Mouse (Mus musculus): Measurements from ENCODE around the gene Gal3st1. TPM values are rescaled to one million over a fixed set of nuclear protein-coding genes. Genes with fewer than 3 reads are reported as not detected.

The Gal3st1 gene
- total and polyA plus RNA-seq, 3 experiments = 0.08 TPM; not detected in 2

GRCm38 (mm10) chr11:3960901-3961300 is 22.5 kb upstream of the Gal3st1 start:
- Histone ChIP-seq H3K9ac (ENCODE audit: insufficient read depth, low read depth) (no peak overlapping the region), H3K4me1 (ENCODE audit: control insufficient read depth in 1 of 2, insufficient read depth in 2 of 2) (peaks cover 4 to 9% of the 10 kb centered on the region in 2 experiments; a peak in 3 of 4 replicates), H3K4me2 (ENCODE audit: insufficient read depth, low read depth, poor library complexity, severe bottlenecking) (no peak overlapping the region), H3K4me3 (replicated peaks in 1 of 3; ENCODE audit: low read depth in 2 of 3, low read length in 2 of 3, poor library complexity in 1 of 3) (no peak overlapping the region), H3K27ac (ENCODE audit: insufficient read depth, low read depth) (no peak overlapping the region), H3K27me3 (replicated peaks) (peaks cover 33% of the 10 kb centered on the region), H3K9me3 (replicated peaks; ENCODE audit: low read length) (no peaks in the 10 kb centered on the region), H3K36me3 (replicated peaks in 1 of 2; ENCODE audit: control insufficient read depth in 1 of 2, insufficient read depth in 1 of 2, low read length in 1 of 2) (peaks cover 0 to 3% of the 10 kb centered on the region in 2 experiments), H3K79me2 (replicated peaks; ENCODE audit: control insufficient read depth, extremely low read depth, insufficient read depth, poor library complexity, severe bottlenecking) (peaks cover 20% of the 10 kb centered on the region)
- in situ Hi-C loops (cut with MboI; ENCODE audit: low pct_ligation_motif_present, low pct_unique_long_range_greater_than_20kb, low sequenced_read_pairs) = no loop called here
- dilution Hi-C loops (cut with MboI; ENCODE audit: extremely low pct_ligation_motif_present, extremely low pct_unique_long_range_greater_than_20kb, low sequenced_read_pairs) = no loop called here
- DNase-seq (ENCODE audit: extremely low read depth) = no peak
- TF ChIP-seq MAZ (IDR thresholded peaks at IDR 0.05; ENCODE audit: low read depth, low read length) (no peak), E2F4 (IDR thresholded peaks at IDR 0.05; ENCODE audit: insufficient replicate concordance, low read depth, low read length) (no peak), MYC (IDR thresholded peaks at IDR 0.05; ENCODE audit: low read depth, low read length) (no peak), USF2 (conservative IDR thresholded peaks at IDR 0.05; ENCODE audit: low read depth, low read length) (no peak), USF1 (IDR thresholded peaks at IDR 0.05; ENCODE audit: low read depth, low read length) (no peak), MAX (IDR thresholded peaks at IDR 0.05; ENCODE audit: low read length) (no peak), JUND (conservative IDR thresholded peaks at IDR 0.05; ENCODE audit: low read depth, low read length) (no peak), MXI1 (IDR thresholded peaks at IDR 0.05; ENCODE audit: low read depth, low read length) (no peak), ZMIZ1 (IDR thresholded peaks at IDR 0.05; ENCODE audit: low read depth, low read length) (no peak), MAFK (IDR thresholded peaks at IDR 0.05; ENCODE audit: insufficient replicate concordance, low read length) (no peak)

GRCm38 (mm10) chr11:3961761-3962160 is 21.7 kb upstream of the Gal3st1 start:
- DNase-seq (ENCODE audit: extremely low read depth) = no peak
- in situ Hi-C loops (cut with MboI; ENCODE audit: low pct_ligation_motif_present, low pct_unique_long_range_greater_than_20kb, low sequenced_read_pairs) (no loop called here), dilution Hi-C loops (cut with MboI; ENCODE audit: extremely low pct_ligation_motif_present, extremely low pct_unique_long_range_greater_than_20kb, low sequenced_read_pairs) (no loop called here)
- peaks cover 6 to 12% of the 10 kb centered on the region in 2 experiments for H3K36me3 ChIP-seq (replicated peaks in 1 of 2; ENCODE audit: control insufficient read depth in 1 of 2, insufficient read depth in 1 of 2, low read length in 1 of 2)
- H3K27ac ChIP-seq (ENCODE audit: insufficient read depth, low read depth) = no peak overlapping the region
- H3K4me3 ChIP-seq (replicated peaks in 1 of 3; ENCODE audit: low read depth in 2 of 3, low read length in 2 of 3, poor library complexity in 1 of 3) = no peak overlapping the region
- H3K9ac ChIP-seq (ENCODE audit: insufficient read depth, low read depth) = no peak overlapping the region
- H3K27me3 ChIP-seq (replicated peaks) = peaks cover 28% of the 10 kb centered on the region
- H3K4me1 ChIP-seq (ENCODE audit: control insufficient read depth in 1 of 2, insufficient read depth in 2 of 2) = peaks cover 11 to 18% of the 10 kb centered on the region in 2 experiments
- no peaks in the 10 kb centered on the region for H3K9me3 ChIP-seq (replicated peaks; ENCODE audit: low read length)
- H3K79me2 ChIP-seq (replicated peaks; ENCODE audit: control insufficient read depth, extremely low read depth, insufficient read depth, poor library complexity, severe bottlenecking) = peaks cover 28% of the 10 kb centered on the region
- no peak overlapping the region for H3K4me2 ChIP-seq (ENCODE audit: insufficient read depth, low read depth, poor library complexity, severe bottlenecking)
- TF ChIP-seq PAX5 (IDR thresholded peaks at IDR 0.05; ENCODE audit: low read length) = no peak
- no peak for TF ChIP-seq POLR2A (IDR thresholded peaks at IDR 0.05; ENCODE audit: low read depth, low read length)
- TF ChIP-seq JUN (IDR thresholded peaks at IDR 0.05; ENCODE audit: insufficient read depth, low read depth, low read length) = no peak

GRCm38 (mm10) chr11:3963155-3963554 is 20.3 kb upstream of the Gal3st1 start:
- in situ Hi-C loops (cut with MboI; ENCODE audit: low pct_ligation_motif_present, low pct_unique_long_range_greater_than_20kb, low sequenced_read_pairs) (no loop called here), dilution Hi-C loops (cut with MboI; ENCODE audit: extremely low pct_ligation_motif_present, extremely low pct_unique_long_range_greater_than_20kb, low sequenced_read_pairs) (no loop called here)
- peaks cover 18% of the 10 kb centered on the region for H3K27me3 ChIP-seq (replicated peaks)
- H3K4me3 ChIP-seq (replicated peaks in 1 of 3; ENCODE audit: low read depth in 2 of 3, low read length in 2 of 3, poor library complexity in 1 of 3) = peak overlapping the region; percentile 37 to 86 (median 54)
- H3K27ac ChIP-seq (ENCODE audit: insufficient read depth, low read depth) = no peak overlapping the region
- H3K36me3 ChIP-seq (replicated peaks in 1 of 2; ENCODE audit: control insufficient read depth in 1 of 2, insufficient read depth in 1 of 2, low read length in 1 of 2) = peaks cover 13 to 26% of the 10 kb centered on the region in 2 experiments
- H3K9me3 ChIP-seq (replicated peaks; ENCODE audit: low read length) = no peaks in the 10 kb centered on the region
- no peak for DNase-seq (ENCODE audit: extremely low read depth)
- peaks cover 11 to 23% of the 10 kb centered on the region in 2 experiments for H3K4me1 ChIP-seq (ENCODE audit: control insufficient read depth in 1 of 2, insufficient read depth in 2 of 2)
- TF ChIP-seq JUND (conservative IDR thresholded peaks at IDR 0.05; ENCODE audit: low read depth, low read length) (no peak), POLR2A (IDR thresholded peaks at IDR 0.05; ENCODE audit: low read depth, low read length) (no peak; the same call in 1 of the 2 replicates), ZKSCAN1 (IDR thresholded peaks at IDR 0.05; ENCODE audit: borderline replicate concordance, low read depth, low read length) (no peak), USF2 (conservative IDR thresholded peaks at IDR 0.05; ENCODE audit: low read depth, low read length) (no peak), ZMIZ1 (IDR thresholded peaks at IDR 0.05; ENCODE audit: low read depth, low read length) (no peak), CHD1 (IDR thresholded peaks at IDR 0.05; ENCODE audit: low read depth, low read length) (no peak), POLR2AphosphoS2 (IDR thresholded peaks at IDR 0.05; ENCODE audit: low read depth, low read length) (no peak), HCFC1 (IDR thresholded peaks at IDR 0.05; ENCODE audit: low read depth, low read length) (no peak), SMC3 (IDR thresholded peaks at IDR 0.05; ENCODE audit: low read depth, low read length) (no peak), IRF4 (IDR thresholded peaks at IDR 0.05; ENCODE audit: low read depth, low read length) (no peak), NRF1 (IDR thresholded peaks at IDR 0.05; ENCODE audit: low read depth, low read length) (no peak), USF1 (IDR thresholded peaks at IDR 0.05; ENCODE audit: low read depth, low read length) (no peak), MAFK (IDR thresholded peaks at IDR 0.05; ENCODE audit: insufficient replicate concordance, low read length) (no peak), UBTF (IDR thresholded peaks at IDR 0.05; ENCODE audit: low read depth, low read length) (no peak), EP300 (IDR thresholded peaks at IDR 0.05; ENCODE audit: low read length) (no peak), MAX (IDR thresholded peaks at IDR 0.05; ENCODE audit: low read length) (no peak), RAD21 (IDR thresholded peaks at IDR 0.05; ENCODE audit: low read depth, low read length) (no peak), PAX5 (IDR thresholded peaks at IDR 0.05; ENCODE audit: low read length) (no peak), TBP (conservative IDR thresholded peaks at IDR 0.05; ENCODE audit: low read depth, low read length) (no peak), JUN (IDR thresholded peaks at IDR 0.05; ENCODE audit: insufficient read depth, low read depth, low read length) (no peak)
- H3K4me2 ChIP-seq (ENCODE audit: insufficient read depth, low read depth, poor library complexity, severe bottlenecking) = peak overlapping the region; percentile 84
- peaks cover 42% of the 10 kb centered on the region for H3K79me2 ChIP-seq (replicated peaks; ENCODE audit: control insufficient read depth, extremely low read depth, insufficient read depth, poor library complexity, severe bottlenecking)
- peak overlapping the region; percentile 74 for H3K9ac ChIP-seq (ENCODE audit: insufficient read depth, low read depth)
